Mouse (Mus musculus): Measurements from ENCODE around the gene Pold1.

Pold1 gene

GRCm38 (mm10) chr7:44581637-44582036 lies 33.0 kb upstream of the Pold1 start:
- no peak for DNase-seq (ENCODE audit: low spot score in 2 of 2)

- no peak for DNase-seq (ENCODE audit: low spot score in 2 of 2)
These were observed 27.7 kb upstream of the Pold1 start for GRCm38 (mm10) chr7:44576333-44576844.

- no peak for DNase-seq (ENCODE audit: low spot score in 2 of 2)
These were observed 24.4 kb upstream of the Pold1 start for GRCm38 (mm10) chr7:44572956-44573484.

GRCm38 (mm10) chr7:44572213-44572701 lies 23.6 kb upstream of the Pold1 start, which contains the start of gene Napsa:
Gene Napsa (plus strand): TSS chr7:44572380.
- DNase-seq (ENCODE audit: low spot score in 2 of 2): no peak

- no peak for DNase-seq (ENCODE audit: low spot score in 2 of 2)
These were observed 23.2 kb upstream of the Pold1 start for GRCm38 (mm10) chr7:44571811-44572210.

- no peak for DNase-seq (ENCODE audit: low spot score in 2 of 2)
These were observed 22.3 kb upstream of the Pold1 start for GRCm38 (mm10) chr7:44570989-44571388.

- no peak for DNase-seq (ENCODE audit: low spot score in 2 of 2)
These were observed 20.2 kb upstream of the Pold1 start for GRCm38 (mm10) chr7:44568803-44569202.

GRCm38 (mm10) chr7:44565414-44565813 lies 16.8 kb upstream of the Pold1 start:
- DNase-seq (ENCODE audit: low spot score in 2 of 2): no peak

- no peak for DNase-seq (ENCODE audit: low spot score in 2 of 2)
These were observed 15.8 kb upstream of the Pold1 start for GRCm38 (mm10) chr7:44564486-44564885.

GRCm38 (mm10) chr7:44563284-44563683 lies 14.6 kb upstream of the Pold1 start:
- no peak for DNase-seq (ENCODE audit: low spot score in 2 of 2)

GRCm38 (mm10) chr7:44560435-44561400 lies 12.1 kb upstream of the Pold1 start:
- DNase-seq (ENCODE audit: low spot score in 2 of 2): peak; percentile 56 to 57

GRCm38 (mm10) chr7:44557629-44558028 lies 9.0 kb upstream of the Pold1 start:
- no peak for DNase-seq (ENCODE audit: low spot score in 2 of 2)

GRCm38 (mm10) chr7:44553826-44554225 lies 5.2 kb upstream of the Pold1 start, which contains the start of gene Nr1h2:
Gene Nr1h2 (minus strand): TSS chr7:44553951.
- DNase-seq (ENCODE audit: low spot score in 2 of 2): peak; percentile 90 to 95

GRCm38 (mm10) chr7:44553196-44553764 lies 4.6 kb upstream of the Pold1 start:
- peak in 1 of 2 experiments; percentile 55 for DNase-seq (ENCODE audit: low spot score in 2 of 2)

- no peak for DNase-seq (ENCODE audit: low spot score in 2 of 2)
These were observed 3.7 kb upstream of the Pold1 start for GRCm38 (mm10) chr7:44552141-44552908.

- DNase-seq (ENCODE audit: low spot score in 2 of 2): no peak
These were observed 3.1 kb upstream of the Pold1 start for GRCm38 (mm10) chr7:44551731-44552130.

GRCm38 (mm10) chr7:44551301-44551700 lies 2.7 kb upstream of the Pold1 start:
- DNase-seq (ENCODE audit: low spot score in 2 of 2): no peak

- no peak for DNase-seq (ENCODE audit: low spot score in 2 of 2)
These were observed 1.7 kb upstream of the Pold1 start for GRCm38 (mm10) chr7:44550409-44550678.

- DNase-seq (ENCODE audit: low spot score in 2 of 2): no peak
These were observed 1.2 kb upstream of the Pold1 start for GRCm38 (mm10) chr7:44549621-44550408.

GRCm38 (mm10) chr7:44547725-44548124 lies 924 bp downstream of the Pold1 start:
- DNase-seq (ENCODE audit: low spot score in 2 of 2): no peak

- DNase-seq (ENCODE audit: low spot score in 2 of 2): no peak
These were observed 1.6 kb downstream of the Pold1 start for GRCm38 (mm10) chr7:44547041-44547440.

Data from right cerebral cortex, postnatal 36 days (tissue).